Mouse (Mus musculus): Measurements from ENCODE around the gene Fhod1. TPM values are rescaled to one million over a fixed set of nuclear protein-coding genes. Genes with fewer than 3 reads are reported as not detected.

The Fhod1 gene
- 0.11 TPM for polyA plus RNA-seq (2014; fragmentation: Illumina TruSeq; extraction: RNeasy Lipid Tissue Mini Kit (QIAGEN cat#74804); ENCODE audit: low replicate concordance)

GRCm38 (mm10) chr8:105347428-105348221, at the start of gene Fhod1:
Gene Fhod1, minus strand, starts transcription at chr8:105347953.

DNA sequence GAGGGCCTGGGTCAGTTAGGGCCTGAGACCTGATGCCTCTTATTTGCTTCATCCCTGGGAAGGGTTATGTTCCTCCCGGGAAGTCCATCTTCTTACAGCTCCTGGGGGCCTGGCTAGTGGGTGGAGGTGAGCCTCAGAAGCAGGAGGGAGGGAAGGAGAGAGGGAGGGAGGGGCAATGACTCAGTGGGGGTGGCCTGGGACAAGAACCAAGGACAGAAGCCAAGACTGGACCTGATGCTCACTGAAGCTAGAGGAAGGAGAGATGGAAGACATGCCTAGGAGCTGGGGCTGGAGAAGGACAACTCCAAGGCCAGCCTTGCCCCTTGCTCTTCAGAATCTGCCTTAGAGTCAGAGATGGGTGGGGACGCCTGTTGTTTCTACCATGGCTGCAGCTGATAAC, 25.3 kb upstream of the Fhod1 start, which contains the start of gene Plekhg4:
Plekhg4 (plus strand) TSS at position 243 of the 400 bp plus-strand sequence.

DNA sequence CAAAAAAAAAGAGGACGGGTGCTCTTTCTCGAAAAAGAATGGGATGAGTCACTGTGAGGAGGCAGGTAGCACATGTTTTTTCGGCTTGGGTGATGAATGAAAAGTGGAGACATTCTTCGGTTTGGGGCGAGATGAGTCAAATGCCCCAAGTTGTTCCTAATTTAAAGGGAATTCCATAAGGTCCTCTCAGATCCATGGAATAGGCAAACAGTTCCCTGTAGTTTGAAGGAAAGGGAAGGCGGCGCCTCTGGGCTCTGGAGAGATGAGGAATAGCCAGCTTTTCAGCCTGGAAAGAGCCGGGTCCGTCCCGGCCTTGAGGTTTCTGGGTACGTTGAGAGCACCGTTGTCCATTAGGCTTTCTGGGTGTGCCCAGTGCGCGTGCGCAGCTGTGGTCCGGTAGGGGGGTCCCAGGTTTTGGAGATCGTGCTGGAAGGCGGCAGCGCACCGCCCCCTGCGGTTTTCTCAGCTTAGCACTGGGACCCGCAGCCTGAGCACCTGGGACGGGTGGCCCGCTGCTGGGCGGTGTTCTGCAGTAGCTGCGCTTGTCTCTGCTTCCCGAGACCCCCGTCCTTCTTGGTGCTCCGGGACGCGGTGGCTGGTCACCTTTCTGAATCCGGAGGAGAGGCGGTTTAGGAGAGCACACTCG, 820 bp upstream of the Fhod1 start, which contains the start of gene Slc9a5:
Slc9a5 (plus strand) TSS at position 394 of the 646 bp plus-strand sequence.

DNA sequence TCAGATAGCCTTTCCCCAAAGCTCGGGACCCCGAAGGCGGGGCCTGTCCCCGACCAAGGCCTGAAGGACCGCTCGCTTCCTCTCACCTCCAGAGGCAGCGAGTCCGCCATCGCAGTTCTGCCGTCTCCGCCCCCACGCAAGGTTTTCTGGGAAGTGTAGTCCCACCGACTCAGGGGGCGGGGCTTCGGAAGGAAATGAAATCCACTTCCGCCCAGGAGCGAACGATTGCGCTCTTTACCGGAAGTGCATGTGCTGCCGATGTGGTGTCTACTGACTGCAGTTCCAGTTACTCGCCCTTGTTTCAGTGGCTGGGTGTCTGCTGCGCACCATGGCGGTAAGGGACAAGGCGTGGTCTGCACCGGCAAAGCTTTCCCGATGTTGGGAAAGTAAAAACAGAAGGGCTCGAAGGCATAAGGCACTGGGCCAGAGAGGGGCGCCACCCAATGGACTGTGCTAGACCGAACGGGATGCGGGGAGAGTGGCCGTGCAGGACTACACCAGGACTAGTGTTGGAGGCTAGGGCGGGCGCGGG, 21.5 kb downstream of the Fhod1 start, which contains the start of the genes Lrrc29 and Tmem208:
Lrrc29 (minus strand) TSS at position 138 of the 532 bp plus-strand sequence.
Tmem208 (plus strand) TSS at position 214 of the 532 bp plus-strand sequence.

DNA sequence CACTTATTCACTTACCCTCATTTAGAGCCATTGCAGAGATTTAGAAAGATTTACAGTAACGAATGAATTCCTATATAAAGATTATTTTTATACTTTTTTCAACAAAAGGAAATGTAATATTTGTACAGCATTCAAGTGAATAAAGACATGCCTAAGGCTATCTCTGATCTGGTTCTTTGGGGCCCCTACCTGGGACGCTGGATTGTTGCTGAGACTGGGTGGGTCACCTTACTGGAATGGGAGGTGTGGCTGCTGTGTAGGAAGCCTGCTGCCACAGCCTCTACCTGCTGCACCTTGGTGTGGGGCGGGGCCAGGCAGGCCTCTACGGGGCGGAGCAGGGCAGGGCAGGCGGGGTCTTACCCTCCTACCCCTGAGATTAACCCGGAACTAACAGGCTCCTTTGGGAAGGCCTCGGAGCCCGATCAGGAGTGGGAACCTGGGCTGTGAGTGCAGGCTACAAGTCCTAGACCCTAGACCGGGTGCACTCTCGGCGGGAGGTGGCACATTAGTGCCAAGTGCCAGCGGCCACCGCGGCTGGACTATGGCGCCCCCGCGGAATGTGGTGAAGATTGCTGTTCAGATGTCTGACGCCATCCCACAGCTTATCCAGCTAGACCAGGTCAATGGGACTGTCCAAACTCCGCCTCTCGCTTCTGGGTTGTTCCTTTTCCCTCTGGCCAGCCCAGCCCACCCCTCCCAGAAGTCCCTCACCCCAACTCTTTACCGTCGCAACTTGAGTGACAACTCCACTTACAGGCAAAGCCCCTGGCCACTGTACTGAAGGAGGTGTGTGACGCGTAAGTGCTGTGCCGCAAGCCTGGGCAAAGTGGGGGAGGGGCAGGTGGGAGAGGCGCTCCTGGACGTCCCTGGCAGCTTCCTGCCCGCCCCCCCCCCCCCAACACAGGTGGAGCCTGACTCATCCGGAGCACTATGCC, 42.3 kb downstream of the Fhod1 start, which contains the start of gene Elmo3:
Elmo3 (plus strand) TSS at position 391 of the 935 bp plus-strand sequence.

GRCm38 (mm10) chr8:105297511-105298192, 50.1 kb downstream of the Fhod1 start, which contains the start of gene E2f4:
Gene E2f4, plus strand, starts transcription at chr8:105297663.

DNA sequence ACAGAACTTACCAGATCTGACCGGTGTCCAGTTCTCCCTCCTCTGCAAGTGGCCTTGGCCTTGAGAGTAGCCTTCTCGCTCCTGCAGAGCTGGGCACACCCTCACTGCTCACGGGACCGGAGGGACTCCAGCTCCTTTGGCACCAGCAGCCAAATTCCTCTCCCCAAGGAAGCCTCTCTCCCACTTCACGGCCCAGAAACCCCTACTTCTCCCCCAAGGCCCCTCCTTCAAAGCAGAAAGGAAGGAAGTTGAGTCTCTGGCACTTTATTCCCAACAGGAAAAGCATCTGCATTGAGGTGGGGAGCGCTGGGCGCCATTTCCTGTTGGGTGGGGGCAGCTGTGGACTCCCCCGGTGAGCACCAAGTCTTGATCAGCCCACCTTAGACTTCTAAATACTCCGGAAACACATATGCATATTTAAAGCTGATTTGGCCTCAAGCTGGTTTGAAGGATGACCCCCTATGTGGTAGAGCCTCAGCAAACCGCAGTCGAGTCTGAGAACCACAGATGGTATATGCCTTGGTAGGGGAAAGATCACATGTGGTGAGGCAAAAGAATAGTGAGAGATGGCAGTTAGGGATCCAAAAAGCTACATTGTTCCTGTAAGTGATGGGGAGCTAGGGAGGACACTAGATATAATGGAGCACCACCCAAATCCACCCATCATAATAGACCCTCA, 51.7 kb downstream of the Fhod1 start, which contains the start of gene Exoc3l:
Exoc3l (minus strand) TSS at position 207 of the 679 bp plus-strand sequence.

GRCm38 (mm10) chr8:105289805-105290460, 57.8 kb downstream of the Fhod1 start, which contains the start of gene 4931428F04Rik:
Gene 4931428F04Rik, minus strand, starts transcription at chr8:105289864.

Other genes with a start within 250 kb of the Fhod1 start
- gene Ces4a, start 216.2 kb downstream of the Fhod1 start, polyA plus RNA-seq (2014; fragmentation: Illumina TruSeq; extraction: RNeasy Lipid Tissue Mini Kit (QIAGEN cat#74804); ENCODE audit: low replicate concordance), result not detected
- gene Cbfb, start 177.3 kb downstream of the Fhod1 start, polyA plus RNA-seq (2014; fragmentation: Illumina TruSeq; extraction: RNeasy Lipid Tissue Mini Kit (QIAGEN cat#74804); ENCODE audit: low replicate concordance), result 98.9 TPM
- gene D230025D16Rik, start 122.8 kb downstream of the Fhod1 start, polyA plus RNA-seq (2014; fragmentation: Illumina TruSeq; extraction: RNeasy Lipid Tissue Mini Kit (QIAGEN cat#74804); ENCODE audit: low replicate concordance), result 25.7 TPM
- gene B3gnt9, start 92.8 kb downstream of the Fhod1 start, polyA plus RNA-seq (2014; fragmentation: Illumina TruSeq; extraction: RNeasy Lipid Tissue Mini Kit (QIAGEN cat#74804); ENCODE audit: low replicate concordance), result 1.2 TPM
- 2.2 TPM for gene Tradd, start 83.3 kb downstream of the Fhod1 start, polyA plus RNA-seq (2014; fragmentation: Illumina TruSeq; extraction: RNeasy Lipid Tissue Mini Kit (QIAGEN cat#74804); ENCODE audit: low replicate concordance)
- not detected for gene Fbxl8, start 83.3 kb downstream of the Fhod1 start, polyA plus RNA-seq (2014; fragmentation: Illumina TruSeq; extraction: RNeasy Lipid Tissue Mini Kit (QIAGEN cat#74804); ENCODE audit: low replicate concordance)
- gene Hsf4, start 78.2 kb downstream of the Fhod1 start, polyA plus RNA-seq (2014; fragmentation: Illumina TruSeq; extraction: RNeasy Lipid Tissue Mini Kit (QIAGEN cat#74804); ENCODE audit: low replicate concordance), result not detected
- gene Nol3, start 71.8 kb downstream of the Fhod1 start, polyA plus RNA-seq (2014; fragmentation: Illumina TruSeq; extraction: RNeasy Lipid Tissue Mini Kit (QIAGEN cat#74804); ENCODE audit: low replicate concordance), result 0.11 TPM
- gene 4931428F04Rik, start 58.1 kb downstream of the Fhod1 start, polyA plus RNA-seq (2014; fragmentation: Illumina TruSeq; extraction: RNeasy Lipid Tissue Mini Kit (QIAGEN cat#74804); ENCODE audit: low replicate concordance), result not detected
- gene Exoc3l, start 51.9 kb downstream of the Fhod1 start, polyA plus RNA-seq (2014; fragmentation: Illumina TruSeq; extraction: RNeasy Lipid Tissue Mini Kit (QIAGEN cat#74804); ENCODE audit: low replicate concordance), result not detected
- 6.3 TPM for gene E2f4, start 50.3 kb downstream of the Fhod1 start, polyA plus RNA-seq (2014; fragmentation: Illumina TruSeq; extraction: RNeasy Lipid Tissue Mini Kit (QIAGEN cat#74804); ENCODE audit: low replicate concordance)
- gene Elmo3, start 42.4 kb downstream of the Fhod1 start, polyA plus RNA-seq (2014; fragmentation: Illumina TruSeq; extraction: RNeasy Lipid Tissue Mini Kit (QIAGEN cat#74804); ENCODE audit: low replicate concordance), result 3.3 TPM
- 0.19 TPM for gene Lrrc29, start 21.7 kb downstream of the Fhod1 start, polyA plus RNA-seq (2014; fragmentation: Illumina TruSeq; extraction: RNeasy Lipid Tissue Mini Kit (QIAGEN cat#74804); ENCODE audit: low replicate concordance)
- 9.5 TPM for gene Tmem208, start 21.6 kb downstream of the Fhod1 start, polyA plus RNA-seq (2014; fragmentation: Illumina TruSeq; extraction: RNeasy Lipid Tissue Mini Kit (QIAGEN cat#74804); ENCODE audit: low replicate concordance)
- not detected for gene Slc9a5, start 890 bp upstream of the Fhod1 start, polyA plus RNA-seq (2014; fragmentation: Illumina TruSeq; extraction: RNeasy Lipid Tissue Mini Kit (QIAGEN cat#74804); ENCODE audit: low replicate concordance)
- not detected for gene Plekhg4, start 25.3 kb upstream of the Fhod1 start, polyA plus RNA-seq (2014; fragmentation: Illumina TruSeq; extraction: RNeasy Lipid Tissue Mini Kit (QIAGEN cat#74804); ENCODE audit: low replicate concordance)
- gene Kctd19, start 65.5 kb upstream of the Fhod1 start, polyA plus RNA-seq (2014; fragmentation: Illumina TruSeq; extraction: RNeasy Lipid Tissue Mini Kit (QIAGEN cat#74804); ENCODE audit: low replicate concordance), result not detected
- gene Lrrc36, start 65.6 kb upstream of the Fhod1 start, polyA plus RNA-seq (2014; fragmentation: Illumina TruSeq; extraction: RNeasy Lipid Tissue Mini Kit (QIAGEN cat#74804); ENCODE audit: low replicate concordance), result not detected
- not detected for gene Tppp3, start 123.6 kb upstream of the Fhod1 start, polyA plus RNA-seq (2014; fragmentation: Illumina TruSeq; extraction: RNeasy Lipid Tissue Mini Kit (QIAGEN cat#74804); ENCODE audit: low replicate concordance)
- gene Zdhhc1, start 148.9 kb upstream of the Fhod1 start, polyA plus RNA-seq (2014; fragmentation: Illumina TruSeq; extraction: RNeasy Lipid Tissue Mini Kit (QIAGEN cat#74804); ENCODE audit: low replicate concordance), result 0.45 TPM
- gene Hsd11b2, start 170.8 kb upstream of the Fhod1 start, polyA plus RNA-seq (2014; fragmentation: Illumina TruSeq; extraction: RNeasy Lipid Tissue Mini Kit (QIAGEN cat#74804); ENCODE audit: low replicate concordance), result 0.89 TPM
- gene Atp6v0d1, start 218.1 kb upstream of the Fhod1 start, polyA plus RNA-seq (2014; fragmentation: Illumina TruSeq; extraction: RNeasy Lipid Tissue Mini Kit (QIAGEN cat#74804); ENCODE audit: low replicate concordance), result 8.5 TPM